Mouse (Mus musculus) CD8-positive naive resting alpha-beta T cell, adult 2 months (primary cell): ENCODE results near the gene Supt5.
A peak's percentile ranks its signal among the peaks of the same experiment; 100 is the strongest.
"Not testable (repeated sequence)": the region's sequence is repeated elsewhere in the genome, so short reads cannot be mapped to it uniquely, and the experiment has no call there.

Experiments
- DNase-seq, 2 experiments: peaks; one replicate each; pipeline ENCODE4 v3.0.0; 2022; ENCODE audit warnings: low read depth in 2 of 2, low spot score in 2 of 2

Gene Supt5

DNA sequence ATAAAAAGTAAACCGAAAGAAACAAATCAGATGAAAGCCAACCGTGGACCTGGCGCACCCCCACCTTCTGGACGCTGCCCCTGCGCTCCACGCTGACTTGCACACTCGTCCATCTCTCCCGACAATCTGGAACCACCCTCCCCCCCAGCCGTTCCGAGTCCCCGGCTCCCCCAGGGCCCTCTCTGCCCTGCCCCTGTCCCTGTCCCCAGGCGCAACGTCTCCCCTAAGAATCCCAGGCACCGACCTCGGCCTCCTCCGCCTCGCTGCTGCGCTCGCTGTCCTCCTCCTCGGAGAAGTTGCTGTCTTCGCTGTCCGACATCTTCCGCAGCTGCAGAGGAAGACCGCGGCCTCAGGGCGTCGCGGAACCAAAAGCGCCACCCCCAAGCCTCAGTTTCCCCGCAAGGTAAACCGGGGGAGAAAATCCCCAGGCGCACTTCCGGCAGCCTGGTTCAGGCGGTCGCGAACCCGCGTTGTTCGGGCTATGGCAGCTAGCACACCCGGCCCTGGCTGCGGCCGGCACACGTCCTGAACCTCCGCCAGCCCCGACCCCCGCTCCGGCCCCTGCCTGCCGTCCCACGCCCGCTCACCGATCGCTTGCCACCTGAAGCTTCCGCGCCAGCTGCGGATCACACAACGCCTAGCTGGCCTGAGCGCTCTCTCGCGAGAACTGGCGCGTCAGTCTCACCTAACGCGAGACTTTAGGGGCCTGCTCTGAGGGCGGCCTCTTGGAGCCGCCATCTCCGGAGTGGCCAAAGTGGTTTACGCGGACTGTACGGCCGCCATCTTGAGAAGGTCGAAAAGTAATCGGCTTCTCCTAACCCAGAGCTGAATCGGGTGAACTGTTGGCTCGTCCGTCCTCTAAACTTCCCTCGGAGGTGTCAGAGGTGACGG is at the start of gene Supt5:
Supt5 (minus strand) TSS at position 639 of the 891 bp plus-strand sequence.
- peak; percentile 93 for DNase-seq

DNA sequence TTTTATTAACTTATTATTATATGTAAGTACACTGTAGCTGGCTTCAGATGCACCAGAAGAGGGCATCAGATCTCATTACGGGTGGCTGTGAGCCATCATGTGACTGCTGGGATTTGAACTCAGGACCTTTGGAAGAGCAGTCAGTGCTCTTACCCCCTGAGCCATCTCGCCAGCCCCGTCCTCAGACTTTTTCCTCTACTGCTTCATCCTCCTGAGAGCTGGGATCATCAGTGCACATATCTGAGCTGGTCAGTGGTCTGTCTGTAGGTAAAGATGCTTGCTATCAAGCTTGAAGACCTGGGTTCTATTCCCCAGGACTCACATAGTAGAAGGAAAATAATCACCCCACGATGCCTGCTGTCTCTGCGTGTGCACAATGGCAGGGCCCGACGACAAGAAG is 48.8 kb upstream of the Supt5 start:
- DNase-seq: not testable (repeated sequence)

DNA sequence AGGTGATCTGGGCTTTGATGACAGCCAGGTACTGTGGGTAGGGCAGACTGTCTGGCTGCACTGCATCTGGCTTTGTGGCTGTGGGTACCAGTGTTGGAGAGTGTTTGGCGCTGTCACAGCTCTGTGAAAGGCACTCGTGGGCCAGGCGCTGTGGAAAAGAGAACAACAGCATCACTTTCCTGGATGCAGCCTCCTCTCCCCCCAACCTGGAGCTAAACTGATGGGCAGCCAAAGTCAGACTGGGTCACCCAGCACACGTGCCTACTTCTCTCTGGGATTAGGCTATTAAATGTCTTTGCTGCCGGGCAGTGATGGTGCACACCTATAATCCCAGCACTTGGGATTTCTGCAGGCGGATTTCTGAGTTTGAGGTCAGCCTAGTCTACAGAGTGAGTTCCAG is 48.3 kb upstream of the Supt5 start:
- not testable (repeated sequence) for DNase-seq

DNA sequence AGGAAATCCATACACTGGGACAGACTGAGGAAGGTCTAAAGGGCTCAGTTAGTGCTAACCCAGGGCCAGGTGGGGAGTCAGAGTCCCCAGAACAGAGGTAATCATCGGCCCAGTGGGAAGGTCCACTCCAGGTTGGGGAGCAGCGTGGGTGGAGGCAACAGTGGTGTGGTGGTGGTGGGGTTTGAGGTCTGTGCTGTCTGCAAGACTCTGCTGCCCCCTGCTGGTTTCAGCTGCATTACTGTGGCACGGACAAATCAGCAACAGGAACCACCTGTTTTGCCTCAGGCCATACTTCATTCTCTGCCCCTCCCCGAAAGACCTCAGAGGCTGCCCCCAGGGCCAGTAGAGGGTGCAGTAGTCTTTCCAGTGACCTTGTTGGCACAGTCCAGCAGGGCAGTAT is 47.9 kb upstream of the Supt5 start:
- peak; percentile 77 to 84 for DNase-seq

DNA sequence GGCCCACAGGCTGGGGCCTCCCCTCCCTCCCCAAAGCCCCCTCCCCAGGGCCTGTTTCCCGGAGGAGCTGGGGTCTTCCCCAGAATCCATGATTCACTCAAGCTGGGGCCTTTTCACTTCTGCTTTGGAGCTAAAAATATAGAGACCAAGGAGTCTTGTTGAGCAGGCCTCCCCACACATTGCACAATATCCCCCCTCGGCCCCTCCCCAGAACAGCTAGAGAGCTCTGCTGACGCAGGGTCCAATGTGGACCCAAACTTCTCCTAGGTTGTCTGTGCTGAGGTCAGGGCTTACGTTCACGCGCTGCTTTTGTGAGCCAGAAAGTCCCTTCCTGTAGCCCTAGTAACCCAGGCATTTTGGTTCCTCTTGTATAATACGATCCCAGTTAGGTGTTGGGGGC is 47.5 kb upstream of the Supt5 start:
- DNase-seq: no peak

DNA sequence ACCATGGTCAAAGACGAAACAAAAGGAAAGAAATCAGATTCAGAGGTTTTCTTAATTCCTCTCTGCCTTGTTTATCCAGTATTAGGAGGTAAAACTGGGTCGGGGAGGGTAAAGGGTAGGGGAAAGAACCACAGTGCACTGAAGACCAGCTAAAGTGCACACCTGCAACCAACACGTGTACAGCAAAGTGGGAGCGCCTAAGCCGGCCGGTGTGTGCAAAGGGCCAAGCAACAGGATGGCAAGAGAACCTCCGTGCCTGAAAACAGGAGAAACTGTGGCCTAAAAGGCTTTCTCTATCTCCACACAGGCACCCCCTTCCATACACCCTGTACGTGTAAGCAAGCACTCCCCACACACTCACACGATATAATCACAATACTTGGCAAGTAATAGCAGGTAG is 46.6 kb upstream of the Supt5 start:
- no peak for DNase-seq

DNA sequence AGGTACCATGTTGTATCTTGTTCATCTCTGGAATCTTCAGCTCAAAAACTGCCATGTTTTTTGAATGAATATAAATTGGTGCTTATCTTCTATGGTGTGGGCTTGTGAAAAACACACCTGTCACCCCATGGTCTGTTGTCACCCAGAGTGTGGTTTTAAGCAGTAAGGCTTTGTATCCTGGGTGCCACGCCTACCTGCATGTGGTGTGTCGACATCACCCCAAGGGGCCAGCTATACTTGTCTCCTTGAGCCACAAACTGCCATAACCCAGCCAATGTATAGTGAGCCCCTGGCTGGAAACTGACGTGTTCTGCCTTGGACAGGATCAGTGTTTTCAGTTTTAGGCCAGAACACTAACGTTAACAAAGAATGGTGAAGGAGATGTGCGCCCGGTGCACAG is 45.6 kb upstream of the Supt5 start:
- peak; percentile 42 to 44 for DNase-seq

DNA sequence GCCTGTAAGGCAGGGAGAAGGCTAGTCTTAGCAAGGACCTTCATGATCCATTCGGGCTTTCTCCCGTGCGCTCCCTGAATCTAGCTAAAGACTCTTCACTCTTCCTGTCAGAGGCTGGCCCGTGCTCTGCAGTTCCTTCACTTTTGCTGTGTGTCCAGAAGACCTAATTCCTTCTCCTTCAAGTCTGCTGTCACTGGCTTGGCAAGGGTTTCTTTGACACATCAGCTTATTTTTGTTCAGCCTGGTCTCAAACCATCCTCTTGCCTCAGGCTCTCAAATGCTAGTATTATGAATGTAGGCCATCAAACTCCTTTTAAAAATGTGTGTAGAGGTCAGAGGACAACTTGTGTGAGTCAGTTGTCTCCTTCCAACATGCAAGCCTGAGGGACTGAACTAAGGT is 45.1 kb upstream of the Supt5 start:
- no peak for DNase-seq

DNA sequence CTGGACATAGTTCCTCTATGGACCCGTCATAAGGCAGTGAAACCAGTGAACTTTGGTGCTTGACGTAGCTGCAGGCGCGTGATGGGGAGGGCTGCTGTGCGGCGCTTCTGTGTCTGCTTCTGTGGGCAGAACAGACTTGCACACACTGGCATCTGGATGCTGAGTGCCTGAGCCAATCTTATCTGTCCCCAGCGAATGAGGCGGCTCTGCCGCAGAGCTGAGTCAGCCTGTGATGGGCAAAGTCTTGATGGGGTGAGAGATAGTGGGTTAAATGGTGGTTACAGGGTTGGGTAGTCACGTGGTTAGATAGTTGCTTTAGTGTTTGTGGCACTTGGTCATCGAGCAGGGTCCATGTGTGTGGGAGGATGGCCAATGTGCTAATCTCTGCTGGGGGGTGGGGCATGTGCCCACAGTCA is 44.4 kb upstream of the Supt5 start:
- DNase-seq: peak; percentile 66 to 74

DNA sequence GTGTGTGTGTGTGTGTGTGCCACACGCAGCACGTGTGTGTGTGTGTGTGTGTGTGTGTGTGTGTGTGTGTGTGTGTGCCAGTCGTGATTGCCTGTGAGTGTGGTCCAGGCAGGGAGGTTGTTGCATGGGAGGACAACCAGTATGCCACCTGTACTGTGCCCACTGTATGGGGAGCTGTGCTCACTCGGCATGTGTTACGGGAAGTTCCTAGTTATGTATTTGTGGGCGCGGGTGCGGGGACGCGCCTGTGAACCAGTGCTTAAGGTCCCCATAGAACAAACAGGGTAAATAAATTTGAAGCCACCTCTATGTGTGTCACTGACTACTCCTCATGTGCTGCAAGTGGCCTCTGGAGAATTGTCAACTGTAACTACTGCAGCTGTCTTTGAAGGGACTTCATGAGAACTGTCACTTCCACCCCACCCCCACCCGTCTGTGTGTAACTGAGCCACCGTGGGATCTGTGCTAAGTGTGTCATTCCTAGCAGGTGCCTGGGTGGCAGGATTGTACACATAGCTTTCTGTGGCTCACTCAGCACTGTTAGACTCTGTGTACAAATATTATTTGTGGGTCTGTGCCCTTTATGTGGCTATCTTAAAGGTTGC is 43.9 kb upstream of the Supt5 start:
- DNase-seq: no peak

DNA sequence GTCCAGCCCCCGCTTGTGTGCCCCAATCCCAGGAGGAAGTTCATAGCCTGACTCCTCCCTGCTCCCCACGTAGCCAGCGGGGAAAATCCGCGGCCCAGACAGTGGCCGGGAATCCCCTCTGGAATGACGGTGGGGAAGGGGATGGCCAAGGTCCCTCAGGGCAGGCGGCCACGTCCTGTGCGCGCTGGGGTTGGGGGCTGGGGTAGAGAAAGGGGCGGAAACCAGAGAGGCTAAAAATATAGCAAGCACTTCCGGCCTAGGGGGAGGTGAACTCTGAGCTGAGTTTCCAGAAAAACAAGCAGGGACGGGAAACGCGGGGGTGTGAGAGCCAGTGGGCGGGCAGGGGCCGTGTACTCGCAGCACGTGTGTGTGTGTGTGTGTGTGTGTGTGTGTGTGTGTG is 43.4 kb upstream of the Supt5 start:
- DNase-seq: peak; percentile 91

DNA sequence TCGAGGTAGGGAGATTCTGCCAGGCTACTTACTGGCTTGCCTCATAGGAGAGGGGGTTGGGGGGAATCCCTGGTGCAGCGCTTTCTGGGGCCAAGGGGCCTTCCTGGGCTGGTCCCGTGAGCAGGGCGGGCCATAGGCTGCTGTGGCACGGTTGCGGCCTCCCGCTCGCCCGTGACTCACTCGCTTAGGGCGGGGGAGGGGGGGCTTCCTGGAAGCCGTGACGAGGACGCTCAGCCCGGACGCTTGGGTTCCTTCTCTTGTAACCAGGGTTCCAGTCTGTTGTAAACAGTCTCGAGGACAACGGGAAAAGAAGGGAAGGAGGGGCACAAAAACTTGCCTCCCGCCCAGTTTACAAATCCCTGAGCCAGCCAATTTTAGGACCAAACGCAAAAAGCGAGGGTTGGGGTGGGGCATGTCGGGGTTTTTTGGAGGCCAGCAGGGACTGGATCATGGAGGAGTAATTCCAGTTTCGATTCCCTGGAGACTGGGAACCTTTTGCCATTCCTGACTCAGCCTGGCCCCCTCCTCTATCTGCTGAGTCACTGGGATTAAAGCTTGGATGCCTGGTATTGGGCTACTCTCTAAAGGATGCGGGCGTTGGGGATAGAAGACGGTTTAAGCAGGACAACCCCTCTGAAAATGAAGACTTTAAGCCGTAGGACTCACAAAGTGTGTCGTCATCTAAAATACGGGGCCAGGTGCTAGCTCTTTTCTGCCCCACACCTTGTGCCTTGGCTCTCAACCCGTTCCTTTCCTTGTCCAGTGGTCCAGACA is 42.7 kb upstream of the Supt5 start:
- DNase-seq: peak; percentile 78 to 84

DNA sequence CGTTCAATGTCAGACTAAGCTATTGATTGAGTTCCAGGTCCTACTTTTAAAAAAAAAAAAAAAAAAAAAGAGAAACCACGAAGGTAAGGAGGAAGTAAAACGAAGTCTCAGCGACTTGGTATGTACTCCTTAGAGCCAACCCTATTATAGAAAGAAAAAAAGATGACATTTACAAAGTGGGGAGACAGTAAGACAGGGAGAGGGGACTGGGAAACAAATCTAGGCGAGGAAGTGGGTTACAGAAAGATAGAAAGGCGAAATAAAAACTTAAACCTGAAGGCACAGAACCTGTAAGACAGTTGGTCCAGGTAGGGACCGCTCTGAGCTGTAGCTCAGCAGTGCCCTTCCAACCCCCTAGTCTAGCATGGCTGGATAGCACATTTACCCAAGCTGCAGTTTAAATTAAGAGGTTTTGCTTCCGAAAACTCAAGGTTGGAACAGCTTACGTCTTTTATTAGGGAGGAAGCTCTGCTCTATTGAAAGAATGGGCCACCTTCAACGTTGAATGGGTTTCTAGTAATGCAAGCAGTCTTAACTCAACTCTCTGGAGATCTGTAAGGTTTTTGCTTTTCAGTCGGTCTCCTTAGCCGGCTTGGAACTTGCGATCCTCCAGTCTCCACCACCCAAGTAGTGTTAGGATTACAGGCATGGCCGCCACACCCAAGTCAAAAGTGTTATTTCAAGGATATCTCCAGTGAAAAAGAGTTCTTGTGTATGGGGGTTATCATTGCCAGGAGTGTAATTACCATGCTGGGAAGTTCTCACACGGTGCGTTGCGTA is 41.9 kb upstream of the Supt5 start, which contains the start of gene Zfp36:
Zfp36 (minus strand) TSS at position 17 of the 780 bp plus-strand sequence.
- peak in 1 of 2 experiments; percentile 8 for DNase-seq

DNA sequence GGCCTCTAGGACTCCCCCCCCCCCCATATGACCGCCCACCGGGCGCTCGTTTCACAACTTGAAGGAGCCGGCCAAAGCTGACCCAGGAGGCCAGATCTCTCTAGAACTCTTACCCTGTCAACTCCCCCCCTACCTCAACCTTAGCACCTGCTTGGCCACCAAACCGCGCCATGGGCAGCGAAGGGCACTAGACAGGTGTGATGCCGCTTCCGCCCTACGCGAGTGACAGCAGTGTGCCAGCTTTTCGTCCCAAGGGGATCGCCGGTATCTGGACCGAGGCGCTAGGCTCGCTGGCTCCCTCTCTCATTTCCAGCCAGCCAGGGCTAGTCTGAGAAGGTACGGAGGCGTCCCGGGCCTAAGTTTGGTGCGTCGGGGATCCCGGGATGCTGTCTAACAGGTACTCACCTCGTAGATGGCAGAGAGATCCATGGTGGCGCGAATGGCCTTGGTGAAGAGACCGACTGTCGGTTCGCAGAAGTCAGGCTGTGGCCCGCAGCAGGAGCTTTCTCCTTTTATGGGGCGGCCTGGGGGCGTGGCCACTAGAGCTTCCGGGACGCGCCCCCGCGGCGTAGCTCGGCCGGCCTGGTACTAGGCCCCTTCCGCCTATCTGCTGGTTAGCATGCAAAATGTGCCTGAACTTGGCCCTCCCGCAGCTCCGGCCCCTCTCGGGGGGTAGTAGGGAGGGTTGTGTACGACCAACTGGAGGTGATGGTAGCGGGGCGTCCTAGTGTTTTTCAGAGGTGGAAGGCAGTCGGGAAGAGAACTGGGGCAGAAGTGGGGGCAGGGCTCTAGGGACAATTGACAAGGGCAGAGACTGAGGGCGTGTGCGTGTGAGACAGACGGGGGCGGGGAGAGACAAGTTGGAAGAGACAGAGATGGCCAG is 40.5 kb upstream of the Supt5 start:
- peak; percentile 90 to 92 for DNase-seq

DNA sequence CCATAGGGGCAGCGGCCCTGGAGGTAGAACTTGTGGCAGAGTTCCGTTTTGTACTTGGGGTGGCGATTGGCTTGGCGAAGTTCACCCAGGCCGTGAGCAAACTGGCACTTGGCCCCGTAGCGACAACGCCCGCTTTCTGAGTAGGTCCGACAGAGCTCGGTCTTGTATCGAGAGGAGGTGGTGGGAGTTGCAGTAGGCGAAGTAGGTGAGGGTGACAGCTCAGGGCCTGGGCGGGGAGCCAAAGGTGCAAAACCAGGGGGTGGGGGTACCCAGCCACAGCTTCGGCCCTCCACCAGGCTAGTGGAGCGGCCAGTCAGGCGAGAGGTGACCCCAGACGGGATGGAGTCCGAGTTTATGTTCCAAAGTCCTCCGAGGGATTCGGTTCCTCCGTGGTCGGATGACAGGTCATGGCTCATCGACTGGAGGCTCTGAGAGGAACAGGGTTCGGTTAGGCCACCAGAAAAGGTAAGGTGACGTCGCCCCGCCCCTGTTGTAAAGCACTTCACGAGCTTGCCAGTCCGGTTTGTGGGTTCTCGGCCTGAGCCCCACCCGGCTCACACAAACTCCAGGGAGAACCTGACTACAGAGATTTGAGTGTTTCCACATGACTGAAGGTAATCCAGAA is 39.6 kb upstream of the Supt5 start:
- peak in 1 of 2 experiments; percentile 40 for DNase-seq

DNA sequence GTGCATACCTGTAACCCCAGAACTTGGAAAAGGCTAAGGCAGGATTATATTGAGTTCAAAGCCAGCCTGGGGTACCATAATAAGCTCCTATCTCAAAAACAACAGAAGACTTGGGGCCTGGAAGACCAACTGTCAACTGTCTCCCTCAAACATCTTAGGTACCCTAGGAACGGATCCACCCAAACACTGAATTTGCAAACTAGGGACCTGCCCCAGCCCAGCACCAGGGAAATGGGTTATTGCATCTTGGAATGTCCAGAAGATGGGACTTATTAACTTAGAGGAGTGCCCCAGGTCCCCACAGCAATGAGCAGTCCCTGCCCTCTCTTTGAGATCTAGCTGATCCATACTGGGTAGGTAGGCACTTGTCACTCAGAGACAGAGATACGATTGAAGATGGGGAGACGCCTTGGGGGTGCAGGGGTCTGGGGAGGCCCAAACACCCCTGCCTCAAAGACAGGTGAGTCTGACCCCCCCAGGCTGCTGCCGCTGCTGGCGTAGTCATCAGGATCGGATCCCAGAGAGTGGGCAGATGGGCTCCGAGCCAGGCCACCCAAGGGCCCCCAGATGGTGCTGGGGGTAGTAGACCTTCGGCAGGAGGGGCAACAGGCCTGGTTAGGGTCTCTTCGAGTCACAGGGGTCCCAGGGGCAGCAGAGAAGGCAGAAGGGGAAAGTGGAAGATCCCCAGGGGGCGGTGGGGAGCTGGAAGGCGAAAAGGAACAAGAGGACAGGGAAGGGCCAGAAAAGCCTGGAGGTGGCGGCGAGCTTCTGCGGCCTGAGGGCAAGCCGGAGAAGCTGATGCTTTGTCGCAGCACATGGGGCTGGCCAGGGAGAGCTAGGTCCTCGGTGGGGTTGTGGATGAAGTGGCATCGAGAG is 38.9 kb upstream of the Supt5 start:
- peak in 1 of 2 experiments; percentile 24 for DNase-seq

DNA sequence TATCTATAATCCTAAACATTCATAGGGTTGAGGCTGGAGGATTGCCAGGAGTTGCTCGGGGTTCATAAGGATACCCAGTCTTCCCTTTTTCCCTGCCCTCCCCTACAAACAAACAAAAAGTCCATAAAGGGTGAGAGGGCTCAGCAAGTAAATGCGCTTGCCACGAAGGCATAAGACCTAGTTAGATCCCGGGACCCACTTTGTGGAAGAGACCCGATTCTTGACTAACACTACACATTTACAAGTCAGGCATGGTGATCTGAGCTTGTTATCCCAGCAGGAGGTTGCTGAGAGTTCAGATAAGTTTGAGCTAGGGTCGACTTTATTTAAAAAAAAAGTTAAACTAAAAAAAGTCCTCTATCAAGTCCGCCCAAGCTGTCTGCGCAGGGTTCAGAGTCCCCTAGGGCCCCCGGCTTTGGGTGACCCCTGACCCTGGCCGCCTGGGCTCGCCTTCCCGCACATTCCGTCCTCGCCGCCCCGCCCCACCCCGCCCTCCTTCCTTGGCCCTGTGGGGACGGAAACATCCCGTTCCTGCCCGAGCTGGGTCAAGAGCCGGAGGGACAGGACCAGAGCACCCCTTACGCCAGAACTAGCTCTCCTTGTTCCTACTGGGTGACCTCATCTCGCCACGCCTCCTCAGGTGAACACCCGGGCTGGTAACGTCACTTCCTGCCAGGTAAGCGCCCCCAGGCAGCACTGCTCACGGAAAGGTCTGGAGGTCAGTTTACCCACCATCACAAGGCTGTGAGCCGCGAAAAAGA is 37.6 kb upstream of the Supt5 start:
- peak; percentile 56 to 59 for DNase-seq
